Mouse (Mus musculus): Measurements from ENCODE around the gene Rapgef2. TPM values are rescaled to one million over a fixed set of nuclear protein-coding genes. Genes with fewer than 3 reads are reported as not detected.

The Rapgef2 gene
- polyA plus RNA-seq, 1 experiment = 24.0 TPM

DNA sequence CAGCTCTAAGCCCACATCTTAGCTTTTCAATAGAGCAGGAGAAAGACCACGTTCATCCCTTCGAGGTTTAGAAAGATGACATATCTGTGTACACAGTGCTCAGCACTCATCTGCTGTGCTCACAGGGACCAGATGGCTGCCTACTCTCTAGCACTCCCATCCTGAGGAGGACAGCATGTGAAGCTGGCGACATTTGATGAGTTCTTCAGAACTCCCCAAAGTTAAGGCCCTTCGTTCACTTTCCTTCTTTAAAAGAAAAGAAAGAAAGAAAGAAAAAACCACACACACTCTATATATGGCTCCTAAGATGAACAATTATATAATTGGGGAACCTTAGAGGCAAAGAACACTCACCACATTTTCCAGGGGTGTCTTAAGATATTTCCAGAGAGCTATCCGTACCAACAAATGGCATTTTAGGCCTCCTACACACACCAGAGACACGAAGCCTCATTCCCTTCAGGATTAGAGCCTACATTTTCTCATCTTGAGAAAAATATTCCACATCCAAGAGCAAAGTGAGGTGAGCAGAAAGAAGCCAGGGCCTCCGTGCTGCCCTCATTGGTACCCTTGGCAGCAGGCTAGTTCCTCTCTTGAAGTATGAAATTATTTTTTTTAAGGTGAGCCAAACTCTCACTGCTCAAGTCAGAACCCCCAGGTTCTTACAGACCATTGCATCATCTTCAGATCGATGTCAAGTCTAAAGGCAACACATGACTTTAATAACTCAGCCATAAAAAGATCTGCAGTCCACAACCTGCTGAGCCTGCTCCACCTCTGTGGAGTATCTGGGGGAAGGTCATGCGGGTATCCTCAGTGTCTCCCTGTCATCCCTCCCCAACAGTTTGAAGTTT, 270.5 kb downstream of the Rapgef2 start:
- no peak for DNase-seq (ENCODE audit: low read depth)

More for the DNA sequence above, 270.5 kb downstream of the Rapgef2 start:
- no peak for TF ChIP-seq CTCF (IDR thresholded peaks at IDR 0.05; ENCODE audit: borderline replicate concordance, extremely low read depth, insufficient read depth, insufficient read length)
- no peak for TF ChIP-seq POLR2A (IDR thresholded peaks at IDR 0.05; ENCODE audit: borderline replicate concordance, extremely low read depth, insufficient read depth, insufficient read length, poor library complexity, severe bottlenecking)

Other genes starting within 250 kb of the Rapgef2 start
- gene Gm17359, start 50.1 kb upstream of the Rapgef2 start, polyA plus RNA-seq (2012; rRNA removed) = 0.04 TPM in 1 of 2 replicates, not detected in the other

All from brain, embryonic 14.5 days (tissue).